Mouse (Mus musculus) CH12.LX (cell line): Measurements from ENCODE around the gene Abcb8.

Experiments used
- CHD1 ChIP-seq: IDR thresholded peaks from 2 replicates; pipeline ENCODE4 v1.6.1; 2012; ENCODE audit warnings: low read depth, low read length, improper control_type of control experiment, inconsistent platforms
- CTCF ChIP-seq, 2 experiments: IDR thresholded peaks in 1 of 2; conservative IDR thresholded peaks in 1 of 2; 2 replicates each; pipeline ENCODE4 v1.5.1; 2011 to 2012; ENCODE audit warnings: low read depth in 2 of 2, low read length in 2 of 2, improper control_type of control experiment in 1 of 2, inconsistent platforms in 1 of 2, mild to moderate bottlenecking in 1 of 2, moderate library complexity in 1 of 2
- MAFK ChIP-seq: IDR thresholded peaks from 2 replicates; pipeline ENCODE4 v1.6.1; 2011; ENCODE audit warnings: low read length, improper control_type of control experiment; ENCODE audit not compliant: insufficient replicate concordance
- POLR2A ChIP-seq: IDR thresholded peaks from 2 replicates; pipeline ENCODE4 v1.6.1; 2011; ENCODE audit warnings: low read depth, mild to moderate bottlenecking, improper control_type of control experiment, low read length
- POLR2AphosphoS2 ChIP-seq: IDR thresholded peaks from 2 replicates; pipeline ENCODE4 v1.6.1; 2011; ENCODE audit warnings: low read depth, low read length, improper control_type of control experiment

- TF ChIP-seq CTCF (conservative IDR thresholded peaks at IDR 0.05 in 1 of 2, IDR thresholded peaks at IDR 0.05 in 1 of 2; ENCODE audit: low read depth in 2 of 2, low read length in 2 of 2) = no peak
- TF ChIP-seq CHD1 = no peak
- peak; percentile 66; the same call in 1 of the 2 replicates for TF ChIP-seq POLR2A
- TF ChIP-seq POLR2AphosphoS2 = no peak
- TF ChIP-seq MAFK = no peak
These were observed 54.3 kb downstream of the Abcb8 start, which contains the start of gene Tmub1 for GRCm38 (mm10) chr5:24447624-24448298.
